Mouse (Mus musculus) liver, embryonic 14.5 days (tissue): Measurements from ENCODE around the gene Commd7. TPM values are rescaled to one million over a fixed set of nuclear protein-coding genes. Genes with fewer than 3 reads are reported as not detected.

Experiments used
- ATAC-seq: fragments of 200-750 bp; cut with Nextera tagmentation; 2 replicates; pipeline ENCODE4 v1.8.0; 2017; ENCODE audit warnings: moderate number of reproducible peaks, mild to moderate bottlenecking, moderate library complexity; ENCODE audit not compliant: insufficient read depth
- DNase-seq, 3 experiments: peaks; one replicate each; pipeline ENCODE4 v3.0.0-alpha.2; 2012 to 2013; ENCODE audit warnings: low read depth in 3 of 3, low spot score in 3 of 3
- H3K27ac ChIP-seq: fragments of 300-500 bp; sonication (generic); 2 replicates; pipeline ENCODE4 v1.5.1; 2014; ENCODE audit warnings: moderate library complexity, mild to moderate bottlenecking, control low read depth, inconsistent platforms
- H3K27me3 ChIP-seq: fragments of 300-500 bp; sonication (generic); 2 replicates; pipeline ENCODE4 v1.6.1; 2014; ENCODE audit warnings: mild to moderate bottlenecking, low read length, moderate library complexity; ENCODE audit not compliant: control insufficient read depth, insufficient read depth
- H3K36me3 ChIP-seq: fragments of 300-500 bp; sonication (generic); replicated peaks from 2 replicates; pipeline ENCODE4 v1.6.1; 2014; ENCODE audit warnings: low read depth; ENCODE audit not compliant: control insufficient read depth, insufficient read depth
- H3K4me1 ChIP-seq, 2 experiments: fragments of 200-500 bp in 1 of 2; fragments of 300-500 bp in 1 of 2; sonication (generic) in 1 of 2; replicated peaks; 2 replicates each; pipeline ENCODE4 v1.6.1; 2012 to 2014; ENCODE audit warnings: antibody characterized with exemption in 1 of 2, inconsistent platforms in 1 of 2, low read length in 1 of 2; ENCODE audit not compliant: control insufficient read depth in 2 of 2, insufficient read depth in 2 of 2
- H3K4me2 ChIP-seq: fragments of 300-500 bp; sonication (generic); 2 replicates; pipeline ENCODE4 v1.6.1; 2014; ENCODE audit warnings: low read depth, mild to moderate bottlenecking, control low read depth, moderate library complexity
- H3K4me3 ChIP-seq, 2 experiments: fragments of 200-500 bp in 1 of 2; fragments of 300-500 bp in 1 of 2; sonication (generic) in 1 of 2; 2 replicates each; pipeline ENCODE4 v1.5.1; 2012 to 2014; ENCODE audit warnings: low read depth in 2 of 2, low read length in 2 of 2, mild to moderate bottlenecking in 2 of 2, control low read depth in 1 of 2, inconsistent platforms in 1 of 2, moderate library complexity in 1 of 2; ENCODE audit not compliant: insufficient read depth in 1 of 2
- H3K9ac ChIP-seq: fragments of 300-500 bp; sonication (generic); replicated peaks from 2 replicates; pipeline ENCODE4 v1.6.1; 2014; ENCODE audit warnings: mild to moderate bottlenecking, control low read depth, moderate library complexity
- H3K9me3 ChIP-seq: fragments of 300-500 bp; sonication (generic); 2 replicates; pipeline ENCODE4 v1.6.1; 2016; ENCODE audit warnings: low read length, mixed read lengths; ENCODE audit not compliant: control insufficient read depth
- CTCF ChIP-seq: IDR thresholded peaks from 2 replicates; pipeline ENCODE4 v1.5.1; 2016; ENCODE audit warnings: antibody characterized with exemption, low read depth, control low read depth
- EP300 ChIP-seq: IDR thresholded peaks from 2 replicates; pipeline ENCODE4 v1.6.1; 2016; ENCODE audit warnings: antibody characterized with exemption, low read depth
- WGBS: fragments of 180-500 bp; shearing (Covaris S2); extraction: QIAGEN DNeasy Blood & Tissue Kit; methylation state at CpG from one replicate; pipeline ENCODE4 v1.1.7; 2014; ENCODE audit not compliant: insufficient replicate concordance; 5-methylcytosine and 5-hydroxymethylcytosine counted together
- polyA plus RNA-seq, 2 experiments: library from polyadenylated mRNA; depleted of rRNA in 1 of 2; stranded (reverse) in 1 of 2; unstranded in 1 of 2; fragments of >200 nt; fragmentation: Nextera tagmentation in 1 of 2; extraction: Ambion mirVana in 1 of 2; gene quantifications; 2 replicates each; pipeline versions ENCODE4 v1.2.1 to v1.2.3; 2012 to 2014

The Commd7 gene
- polyA plus RNA-seq, 2 experiments: 9.5 to 24.9 TPM

DNA sequence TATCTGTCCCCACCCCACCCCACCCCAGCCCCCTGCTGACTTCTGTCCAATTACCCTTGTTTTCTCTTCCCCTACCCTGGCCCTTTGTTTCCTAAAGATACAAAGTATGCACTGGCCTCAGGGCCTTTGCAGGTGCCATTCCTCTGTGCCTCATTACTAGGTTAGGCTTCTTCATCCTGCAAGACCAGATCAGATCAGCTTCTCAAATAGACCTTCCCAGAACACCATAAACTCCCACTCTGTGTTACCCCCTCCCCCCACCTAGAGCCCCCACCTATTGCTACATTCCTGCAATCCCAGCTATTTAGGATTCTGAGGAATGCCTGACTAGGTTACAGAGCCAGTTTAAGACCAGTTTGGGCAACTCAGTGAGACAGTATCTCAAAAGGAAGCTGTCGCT, 20.8 kb downstream of the Commd7 start:
- no peak overlapping the region for H3K9ac ChIP-seq
- no peak overlapping the region for H3K4me2 ChIP-seq
- H3K27ac ChIP-seq: no peak overlapping the region
- TF ChIP-seq EP300: no peak
- no peak for TF ChIP-seq CTCF
- ATAC-seq (no peak), DNase-seq (no peak)
- peaks cover 42 to 46% of the 10 kb centered on the region in 2 experiments for H3K4me1 ChIP-seq
- no peaks in the 10 kb centered on the region for H3K36me3 ChIP-seq
- no peaks in the 10 kb centered on the region for H3K9me3 ChIP-seq
- no peak overlapping the region for H3K4me3 ChIP-seq
- H3K27me3 ChIP-seq: no peaks in the 10 kb centered on the region
- 91% methylated on average over 1 of the region's 1 CpGs for WGBS

DNA sequence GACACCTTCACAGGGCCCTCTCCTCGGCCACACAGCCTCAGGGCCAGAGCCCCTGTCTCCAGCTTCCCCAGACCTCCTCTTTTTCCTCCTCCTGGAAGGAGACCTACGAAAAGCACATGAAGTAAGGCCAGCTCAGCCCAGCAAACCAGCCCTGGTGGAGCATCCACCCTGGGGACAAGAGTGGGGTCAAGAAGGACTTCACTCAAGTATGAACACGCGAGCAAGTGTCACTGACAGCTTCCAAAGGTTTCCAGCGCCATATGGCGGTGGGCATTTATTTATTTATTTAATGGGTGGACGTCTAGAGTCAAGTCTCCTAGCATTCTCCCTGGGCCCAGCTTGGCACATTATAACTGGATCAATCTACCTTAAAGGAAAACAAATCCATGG, 21.3 kb downstream of the Commd7 start:
- peak overlapping the region; percentile 49 for H3K4me2 ChIP-seq
- no peak overlapping the region for H3K4me3 ChIP-seq
- ATAC-seq (no peak), DNase-seq (no peak)
- peaks cover 43 to 50% of the 10 kb centered on the region in 2 experiments for H3K4me1 ChIP-seq
- H3K9ac ChIP-seq: peak overlapping the region; percentile 56; the same call in 1 of the 2 replicates
- H3K36me3 ChIP-seq: no peaks in the 10 kb centered on the region
- H3K9me3 ChIP-seq: no peaks in the 10 kb centered on the region
- no peaks in the 10 kb centered on the region for H3K27me3 ChIP-seq
- H3K27ac ChIP-seq: peak overlapping the region; percentile 76
- no peak for TF ChIP-seq CTCF
- TF ChIP-seq EP300: no peak
- 16% methylated on average over 7 of the region's 7 CpGs for WGBS

DNA sequence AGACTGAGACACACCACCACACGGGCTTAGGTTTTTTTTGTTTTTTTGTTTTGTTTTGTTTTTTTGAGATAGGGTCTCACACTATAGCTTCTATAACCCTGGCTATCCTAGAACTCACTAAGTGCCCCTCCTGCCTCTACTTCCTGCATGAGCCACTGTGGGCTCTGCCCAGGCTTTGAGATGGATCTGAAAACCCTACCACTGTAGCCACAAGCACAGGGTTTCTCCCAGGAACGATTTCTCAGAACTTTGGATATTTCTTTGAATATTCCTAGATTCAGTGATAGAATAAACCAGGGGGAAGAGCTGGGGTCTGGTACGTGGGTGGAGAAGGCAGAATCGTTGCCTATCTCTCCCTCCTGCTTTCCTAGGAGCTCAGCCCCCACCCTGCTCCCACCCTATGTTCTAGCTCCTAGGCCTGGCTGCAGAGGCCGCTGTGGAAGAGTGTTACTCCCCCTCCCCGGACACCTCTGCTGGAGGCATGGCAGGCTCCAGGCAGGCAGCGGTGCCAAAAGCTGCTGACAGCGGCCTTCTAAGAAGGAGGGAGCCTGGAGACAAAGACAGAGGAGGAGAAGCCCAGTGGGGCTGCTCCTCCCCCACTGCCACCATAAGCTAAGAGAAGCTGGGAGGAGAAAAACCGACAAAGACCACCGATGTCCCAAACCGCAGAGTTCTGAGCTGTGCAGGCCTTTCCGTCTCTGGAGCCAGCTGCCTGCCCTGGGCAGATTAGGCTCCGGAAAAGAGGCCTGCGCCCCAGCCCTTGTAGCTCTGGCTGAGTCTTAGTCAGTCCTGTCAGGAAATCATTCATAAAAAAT, 21.9 kb downstream of the Commd7 start:
- peak; percentile 26; the same call in 1 of the 2 replicates for TF ChIP-seq EP300
- 0 out of 2 replicates have a peak, but pooled peaks have one; percentile 12 for TF ChIP-seq CTCF
- H3K9me3 ChIP-seq: no peaks in the 10 kb centered on the region
- H3K4me1 ChIP-seq: peaks cover 43 to 50% of the 10 kb centered on the region in 2 experiments

DNA sequence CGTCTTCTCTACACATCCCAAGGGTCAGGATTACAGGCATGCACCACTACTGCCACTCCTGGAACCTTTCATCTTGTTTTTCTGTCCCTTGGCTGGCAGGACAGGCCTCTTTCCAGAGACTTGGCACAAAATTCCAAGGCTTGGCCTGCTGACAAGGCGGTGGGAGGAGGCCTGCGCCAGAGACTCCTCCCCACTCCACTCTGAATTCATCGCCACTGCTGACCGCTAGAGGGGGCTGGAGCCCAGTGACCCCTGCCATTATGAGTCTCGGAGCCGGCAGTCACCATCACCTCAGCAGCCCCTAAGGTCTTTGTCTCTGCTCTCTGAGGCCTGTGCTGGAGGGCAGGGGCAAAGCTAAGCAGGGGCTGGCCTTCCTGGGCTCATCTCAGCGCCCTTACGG, 23.0 kb downstream of the Commd7 start:
- ATAC-seq: peak; percentile 44
- 9% methylated on average over 9 of the region's 9 CpGs for WGBS
- Histone ChIP-seq H3K27ac (peak overlapping the region; percentile 23), H3K4me2 (peak overlapping the region; percentile 37; the same call in 1 of the 2 replicates), H3K4me3 (no peak overlapping the region), H3K9me3 (no peaks in the 10 kb centered on the region), H3K4me1 (peaks cover 43 to 50% of the 10 kb centered on the region in 2 experiments), H3K27me3 (no peaks in the 10 kb centered on the region), H3K9ac (no peak overlapping the region), H3K36me3 (no peaks in the 10 kb centered on the region)
- TF ChIP-seq CTCF: peak; percentile 99
- TF ChIP-seq EP300: no peak
- DNase-seq: peak; percentile 59 to 70 (median 63)

More for the DNA sequence above, 21.9 kb downstream of the Commd7 start:
- Histone ChIP-seq H3K4me2 (peak overlapping the region; percentile 49), H3K27ac (peak overlapping the region; percentile 76), H3K9ac (peak overlapping the region; percentile 56), H3K36me3 (no peaks in the 10 kb centered on the region), H3K27me3 (no peaks in the 10 kb centered on the region), H3K4me3 (no peak overlapping the region)
- WGBS: 4% methylated on average over 14 of the region's 14 CpGs
- ATAC-seq (peak; percentile 59), DNase-seq (no peak)

DNA sequence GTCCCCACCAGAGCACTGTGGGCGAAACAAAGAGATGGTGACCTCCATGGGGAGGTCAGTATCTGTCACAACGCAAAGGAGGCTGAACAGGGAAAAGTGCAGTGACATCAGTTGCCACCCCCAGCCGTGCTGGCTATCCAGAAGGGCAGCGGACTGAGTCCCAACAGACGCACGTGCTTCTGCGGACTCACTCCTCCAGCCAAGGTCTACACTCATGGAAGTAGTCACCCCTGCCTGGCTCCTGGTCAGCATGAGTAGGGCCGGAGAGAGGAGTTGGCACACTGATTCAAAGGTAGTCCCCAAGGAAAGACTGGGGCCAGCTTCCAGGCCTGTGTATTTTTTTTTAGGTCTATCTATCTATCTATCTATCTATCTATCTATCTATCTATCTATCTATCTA, 23.5 kb downstream of the Commd7 start:
- Histone ChIP-seq H3K27ac (peak overlapping the region; percentile 93), H3K4me3 (no peak overlapping the region), H3K9ac (peak overlapping the region; percentile 51; the same call in 1 of the 2 replicates), H3K4me2 (peak overlapping the region; percentile 51), H3K27me3 (no peaks in the 10 kb centered on the region), H3K36me3 (no peaks in the 10 kb centered on the region), H3K4me1 (peaks cover 43 to 50% of the 10 kb centered on the region in 2 experiments), H3K9me3 (no peaks in the 10 kb centered on the region)
- 69% methylated on average over 8 of the region's 8 CpGs for WGBS
- DNase-seq (no peak), ATAC-seq (no peak)
- TF ChIP-seq CTCF (no peak), EP300 (no peak)
